Mouse (Mus musculus) ES-E14 (cell line): ENCODE data around the gene Olfr270. TPM values are rescaled to one million over a fixed set of nuclear protein-coding genes. Genes with fewer than 3 reads are reported as not detected.

ENCODE experiments used
- DNase-seq: peaks from one replicate; pipeline ENCODE4 v3.0.0-alpha.2; 2013; ENCODE audit warnings: low read depth, low spot score
- H3K27ac ChIP-seq: 2 replicates; pipeline ENCODE4 v1.5.1; 2012; ENCODE audit warnings: low read depth, mild to moderate bottlenecking, low read length, moderate library complexity, mixed read lengths; ENCODE audit not compliant: poor library complexity, insufficient read depth, severe bottlenecking
- H3K36me3 ChIP-seq: 2 replicates; pipeline ENCODE4 v1.6.1; 2012; ENCODE audit warnings: mild to moderate bottlenecking, low read length, moderate library complexity, mixed read lengths; ENCODE audit not compliant: control insufficient read depth, poor library complexity, insufficient read depth, severe bottlenecking
- H3K4me1 ChIP-seq, 2 experiments: fragments of 150-350 bp in 1 of 2; sonication (generic) in 1 of 2; 2 replicates each; pipeline ENCODE4 v1.6.1; 2012; ENCODE audit warnings: low read length in 2 of 2, mild to moderate bottlenecking in 1 of 2, mixed read lengths in 1 of 2; ENCODE audit not compliant: control insufficient read depth in 2 of 2, insufficient read depth in 2 of 2, poor library complexity in 1 of 2
- H3K4me3 ChIP-seq, 2 experiments: fragments of 150-350 bp in 1 of 2; sonication (generic) in 1 of 2; 2 replicates each; pipeline ENCODE4 v1.5.1; 2012; ENCODE audit warnings: low read length in 2 of 2, low read depth in 1 of 2, mild to moderate bottlenecking in 1 of 2, mixed read lengths in 1 of 2; ENCODE audit not compliant: insufficient read depth in 1 of 2, poor library complexity in 1 of 2, severe bottlenecking in 1 of 2
- H3K9ac ChIP-seq: 2 replicates; pipeline ENCODE4 v1.6.1; 2012; ENCODE audit warnings: low read depth, mild to moderate bottlenecking, low read length, mixed read lengths; ENCODE audit not compliant: poor library complexity, insufficient read depth, severe bottlenecking
- H3K9me3 ChIP-seq: fragments of 150-350 bp; sonication (generic); 2 replicates; pipeline ENCODE4 v1.6.1; 2012; ENCODE audit warnings: low read depth, mild to moderate bottlenecking, low read length; ENCODE audit not compliant: control insufficient read depth, insufficient read depth
- CHD2 ChIP-seq: IDR thresholded peaks from 2 replicates; pipeline ENCODE4 v1.6.1; 2014; ENCODE audit warnings: mild to moderate bottlenecking, low read depth, low read length, inconsistent platforms
- HCFC1 ChIP-seq: IDR thresholded peaks from 2 replicates; pipeline ENCODE4 v1.6.1; 2012; ENCODE audit warnings: low read length, inconsistent platforms, borderline replicate concordance; ENCODE audit not compliant: insufficient read depth
- MAFK ChIP-seq: IDR thresholded peaks from 2 replicates; pipeline ENCODE4 v1.6.1; 2014; ENCODE audit warnings: mild to moderate bottlenecking, low read depth, low read length, inconsistent platforms; ENCODE audit not compliant: insufficient read depth
- ZC3H11A ChIP-seq: IDR thresholded peaks from 2 replicates; pipeline ENCODE4 v1.6.1; 2012; ENCODE audit warnings: low read depth, mild to moderate bottlenecking, inconsistent platforms, low read length, borderline replicate concordance
- ZNF384 ChIP-seq: IDR thresholded peaks from 2 replicates; pipeline ENCODE4 v1.6.1; 2012; ENCODE audit warnings: low read depth, low read length, inconsistent platforms
- in situ Hi-C, 2 experiments: fragments of 600-800 bp; cut with MboI; formaldehyde crosslinking; loops; one replicate each; pipeline ENCODE4 v1.15.1; 2025; ENCODE audit warnings: low sequenced_read_pairs in 2 of 2, inconsistent platforms in 1 of 2; ENCODE audit not compliant: unreplicated experiment in 2 of 2
- total RNA-seq: library from RNA; depleted of rRNA; stranded (reverse); fragments of 300-350 nt; gene quantifications from 2 replicates; pipeline ENCODE4 v1.2.3, GENCODE M21; 2012

The Olfr270 gene
- total RNA-seq, 1 experiment = not detected

GRCm38 (mm10) chr4:52986266-52986665 lies 21.9 kb downstream of the Olfr270 start:
- no peaks in the 10 kb centered on the region for H3K36me3 ChIP-seq
- H3K4me3 ChIP-seq = no peak overlapping the region
- no peak for DNase-seq
- H3K9me3 ChIP-seq = no peaks in the 10 kb centered on the region
- in situ Hi-C loops = no loop called here
- TF ChIP-seq CHD2 = no peak
- no peak for TF ChIP-seq ZC3H11A
- TF ChIP-seq MAFK = no peak
- TF ChIP-seq HCFC1 = no peak
- no peak for TF ChIP-seq ZNF384
- no peak overlapping the region for H3K9ac ChIP-seq
- no peaks in the 10 kb centered on the region for H3K4me1 ChIP-seq
- no peak overlapping the region for H3K27ac ChIP-seq

GRCm38 (mm10) chr4:52989248-52989647 lies 24.9 kb downstream of the Olfr270 start, which contains the start of gene Nipsnap3a:
Nipsnap3a (plus strand) TSS chr4:52989272.
- peak within 1 kb of the TSS; percentile 44 for H3K9ac ChIP-seq
- in situ Hi-C loops = no loop called here
- no peak for TF ChIP-seq MAFK
- no peaks in the 10 kb centered on the region for H3K9me3 ChIP-seq
- no peaks in the 10 kb centered on the region for H3K4me1 ChIP-seq
- DNase-seq = peak; percentile 37
- H3K27ac ChIP-seq = no peak within 1 kb of the TSS
- H3K4me3 ChIP-seq = peak within 1 kb of the TSS; percentile 10 to 55; a peak in 3 of 4 replicates
- H3K36me3 ChIP-seq = no peaks in the 10 kb centered on the region

GRCm38 (mm10) chr4:52999449-52999848 lies 35.1 kb downstream of the Olfr270 start:
- H3K27ac ChIP-seq = no peak overlapping the region
- no peak overlapping the region for H3K4me3 ChIP-seq
- H3K36me3 ChIP-seq = no peaks in the 10 kb centered on the region
- no peak overlapping the region for H3K9ac ChIP-seq
- in situ Hi-C loops = no loop called here
- H3K4me1 ChIP-seq = no peaks in the 10 kb centered on the region
- no peaks in the 10 kb centered on the region for H3K9me3 ChIP-seq
- no peak for DNase-seq
- TF ChIP-seq HCFC1 (no peak), MAFK (no peak), ZNF384 (no peak), ZC3H11A (no peak), CHD2 (no peak)

- Histone ChIP-seq H3K4me1 (no peaks in the 10 kb centered on the region), H3K27ac (no peak overlapping the region)
These were observed 35.8 kb downstream of the Olfr270 start for GRCm38 (mm10) chr4:53000154-53000553.

GRCm38 (mm10) chr4:53009183-53009582 lies 44.8 kb downstream of the Olfr270 start:
- Histone ChIP-seq H3K4me3 (no peak overlapping the region), H3K27ac (no peak overlapping the region), H3K36me3 (no peaks in the 10 kb centered on the region), H3K9ac (no peak overlapping the region), H3K9me3 (no peaks in the 10 kb centered on the region), H3K4me1 (peaks cover 0 to 3% of the 10 kb centered on the region in 2 experiments; a peak in 2 of 4 replicates)
- TF ChIP-seq CHD2 = no peak
- no peak for TF ChIP-seq ZC3H11A
- in situ Hi-C loops = no loop called here
- no peak for DNase-seq

More at GRCm38 (mm10) chr4:53000154-53000553, 35.8 kb downstream of the Olfr270 start:
- Histone ChIP-seq H3K9me3 (no peaks in the 10 kb centered on the region), H3K9ac (no peak overlapping the region), H3K4me3 (no peak overlapping the region), H3K36me3 (no peaks in the 10 kb centered on the region)
- in situ Hi-C loops = no loop called here
- no peak for DNase-seq
- TF ChIP-seq CHD2 = no peak
- no peak for TF ChIP-seq HCFC1
- TF ChIP-seq MAFK = no peak
- no peak for TF ChIP-seq ZNF384
- no peak for TF ChIP-seq ZC3H11A
